Mouse (Mus musculus): Measurements from ENCODE around the gene Vmn1r55. TPM values are rescaled to one million over a fixed set of nuclear protein-coding genes. Genes with fewer than 3 reads are reported as not detected.
"Not testable (repeated sequence)": the region's sequence is repeated elsewhere in the genome, so short reads cannot be mapped to it uniquely, and the experiment has no call there.

Vmn1r55 gene
- polyA plus RNA-seq, 1 experiment, result not detected

GRCm38 (mm10) chr7:5081241-5081640, 68.2 kb downstream of the Vmn1r55 start:
- H3K27me3 ChIP-seq (ENCODE audit: control insufficient read depth, insufficient read depth, insufficient read length), result no peaks in the 10 kb centered on the region
- TF ChIP-seq USF1 (IDR thresholded peaks at IDR 0.05; ENCODE audit: low read depth), result no peak
- no peak for TF ChIP-seq CEBPB (IDR thresholded peaks at IDR 0.05; ENCODE audit: low read depth)
- no peak for TF ChIP-seq FOSL1 (IDR thresholded peaks at IDR 0.05; ENCODE audit: insufficient read depth, low read length, poor library complexity, severe bottlenecking)
- no peak for TF ChIP-seq MYOG (IDR thresholded peaks at IDR 0.05; ENCODE audit: control insufficient read depth, extremely low read depth, insufficient read length)
- no peak for TF ChIP-seq MAX (IDR thresholded peaks at IDR 0.05)
- TF ChIP-seq MYOD1 (IDR thresholded peaks at IDR 0.05; ENCODE audit: control insufficient read depth, insufficient read length, low read depth), result no peak
- TF ChIP-seq CTCF (IDR thresholded peaks at IDR 0.05; ENCODE audit: control insufficient read depth, insufficient read depth, insufficient read length), result no peak
- no peak overlapping the region for H3ac ChIP-seq (ENCODE audit: control insufficient read depth, insufficient read length, low read depth)
- H3K36me3 ChIP-seq (ENCODE audit: control insufficient read depth, insufficient read depth), result peaks cover 55% of the 10 kb centered on the region
- peaks cover 51% of the 10 kb centered on the region for H3K79me3 ChIP-seq (ENCODE audit: low read depth)
- peak overlapping the region; percentile 60 for H3K4me3 ChIP-seq (ENCODE audit: insufficient read depth, poor library complexity, severe bottlenecking)
- H3K79me2 ChIP-seq (ENCODE audit: control insufficient read depth, insufficient read depth), result peaks cover 75% of the 10 kb centered on the region

GRCm38 (mm10) chr7:5080815-5081214, 68.7 kb downstream of the Vmn1r55 start:
- H3K27me3 ChIP-seq (ENCODE audit: control insufficient read depth, insufficient read depth, insufficient read length), result no peaks in the 10 kb centered on the region
- H3K36me3 ChIP-seq (ENCODE audit: control insufficient read depth, insufficient read depth), result peaks cover 58% of the 10 kb centered on the region
- peak overlapping the region; percentile 87 for H3ac ChIP-seq (ENCODE audit: control insufficient read depth, insufficient read length, low read depth)
- no peak for TF ChIP-seq USF1 (IDR thresholded peaks at IDR 0.05; ENCODE audit: low read depth)
- no peak for TF ChIP-seq CEBPB (IDR thresholded peaks at IDR 0.05; ENCODE audit: low read depth)
- no peak for TF ChIP-seq MAX (IDR thresholded peaks at IDR 0.05)
- no peak for TF ChIP-seq CTCF (IDR thresholded peaks at IDR 0.05; ENCODE audit: control insufficient read depth, insufficient read depth, insufficient read length)
- no peak for TF ChIP-seq MYOG (IDR thresholded peaks at IDR 0.05; ENCODE audit: control insufficient read depth, extremely low read depth, insufficient read length)
- no peak for TF ChIP-seq MYOD1 (IDR thresholded peaks at IDR 0.05; ENCODE audit: control insufficient read depth, insufficient read length, low read depth)
- no peak for TF ChIP-seq FOSL1 (IDR thresholded peaks at IDR 0.05; ENCODE audit: insufficient read depth, low read length, poor library complexity, severe bottlenecking)
- H3K4me3 ChIP-seq (ENCODE audit: insufficient read depth, poor library complexity, severe bottlenecking), result peak overlapping the region; percentile 60
- peaks cover 51% of the 10 kb centered on the region for H3K79me3 ChIP-seq (ENCODE audit: low read depth)
- peaks cover 74% of the 10 kb centered on the region for H3K79me2 ChIP-seq (ENCODE audit: control insufficient read depth, insufficient read depth)

GRCm38 (mm10) chr7:5080010-5080751, 69.3 kb downstream of the Vmn1r55 start, which contains the start of gene Epn1:
TSS of gene Epn1 (plus strand) at chr7:5080235.
- peaks cover 56% of the 10 kb centered on the region for H3K36me3 ChIP-seq (ENCODE audit: control insufficient read depth, insufficient read depth)
- TF ChIP-seq CEBPB (IDR thresholded peaks at IDR 0.05; ENCODE audit: low read depth) (peak; percentile 17), MYOG (IDR thresholded peaks at IDR 0.05; ENCODE audit: control insufficient read depth, extremely low read depth, insufficient read length) (no peak)
- no peaks in the 10 kb centered on the region for H3K27me3 ChIP-seq (ENCODE audit: control insufficient read depth, insufficient read depth, insufficient read length)
- peak within 1 kb of the TSS; percentile 87 for H3ac ChIP-seq (ENCODE audit: control insufficient read depth, insufficient read length, low read depth)
- H3K79me2 ChIP-seq (ENCODE audit: control insufficient read depth, insufficient read depth), result peaks cover 72% of the 10 kb centered on the region
- H3K79me3 ChIP-seq (ENCODE audit: low read depth), result peaks cover 48% of the 10 kb centered on the region
- H3K4me3 ChIP-seq (ENCODE audit: insufficient read depth, poor library complexity, severe bottlenecking), result peak within 1 kb of the TSS; percentile 60

- peaks cover 53% of the 10 kb centered on the region for H3K36me3 ChIP-seq (ENCODE audit: control insufficient read depth, insufficient read depth)
- not testable (repeated sequence) for H3K4me3 ChIP-seq (ENCODE audit: insufficient read depth, poor library complexity, severe bottlenecking); H3ac ChIP-seq (ENCODE audit: control insufficient read depth, insufficient read length, low read depth); H3K27me3 ChIP-seq (ENCODE audit: control insufficient read depth, insufficient read depth, insufficient read length)
- peaks cover 42% of the 10 kb centered on the region for H3K79me3 ChIP-seq (ENCODE audit: low read depth)
- peaks cover 72% of the 10 kb centered on the region for H3K79me2 ChIP-seq (ENCODE audit: control insufficient read depth, insufficient read depth)
These were observed 70.0 kb downstream of the Vmn1r55 start for GRCm38 (mm10) chr7:5079365-5080009.

Small RNA genes within 50 kb of the gene (microRNA-seq; reads per million reads assigned to microRNA genes)
- not detected for gene Gm26217 (ENCODE audit: borderline microRNAs expressed)

Other genes starting within 250 kb of the Vmn1r55 start
- gene Gm36210, start 243.2 kb downstream of the Vmn1r55 start, polyA plus RNA-seq (2012; fragmentation: generic; extraction: Trizol), result not detected
- gene Zfp628, start 234.5 kb downstream of the Vmn1r55 start, polyA plus RNA-seq (2012; fragmentation: generic; extraction: Trizol), result 9.0 TPM
- gene Nat14, start 227.6 kb downstream of the Vmn1r55 start, polyA plus RNA-seq (2012; fragmentation: generic; extraction: Trizol), result 2.7 TPM
- gene Ssc5d, start 223.9 kb downstream of the Vmn1r55 start, polyA plus RNA-seq (2012; fragmentation: generic; extraction: Trizol), result 3.7 TPM
- gene Sbk2, start 185.3 kb downstream of the Vmn1r55 start, polyA plus RNA-seq (2012; fragmentation: generic; extraction: Trizol), result 0.06 TPM
- gene Sbk3, start 178.5 kb downstream of the Vmn1r55 start, polyA plus RNA-seq (2012; fragmentation: generic; extraction: Trizol), result 0.02 TPM
- 10.1 TPM for gene Zfp579, start 153.5 kb downstream of the Vmn1r55 start, polyA plus RNA-seq (2012; fragmentation: generic; extraction: Trizol)
- 12.9 TPM for gene Zfp524, start 135.3 kb downstream of the Vmn1r55 start, polyA plus RNA-seq (2012; fragmentation: generic; extraction: Trizol)
- gene Fiz1, start 135.0 kb downstream of the Vmn1r55 start, polyA plus RNA-seq (2012; fragmentation: generic; extraction: Trizol), result 30.6 TPM
- gene Gm44973, start 134.2 kb downstream of the Vmn1r55 start, polyA plus RNA-seq (2012; fragmentation: generic; extraction: Trizol), result not detected
- 16.5 TPM for gene Zfp865, start 129.3 kb downstream of the Vmn1r55 start, polyA plus RNA-seq (2012; fragmentation: generic; extraction: Trizol)
- gene Ccdc106, start 129.1 kb downstream of the Vmn1r55 start, polyA plus RNA-seq (2012; fragmentation: generic; extraction: Trizol), result 0.34 TPM
- gene 4632433K11Rik, start 115.6 kb downstream of the Vmn1r55 start, polyA plus RNA-seq (2012; fragmentation: generic; extraction: Trizol), result not detected
- 1.5 TPM for gene Zfp784, start 111.2 kb downstream of the Vmn1r55 start, polyA plus RNA-seq (2012; fragmentation: generic; extraction: Trizol)
- 13.7 TPM for gene Zfp580, start 98.1 kb downstream of the Vmn1r55 start, polyA plus RNA-seq (2012; fragmentation: generic; extraction: Trizol)
- 333 TPM for gene U2af2, start 87.5 kb downstream of the Vmn1r55 start, polyA plus RNA-seq (2012; fragmentation: generic; extraction: Trizol)
- 102 TPM for gene Epn1, start 69.4 kb downstream of the Vmn1r55 start, polyA plus RNA-seq (2012; fragmentation: generic; extraction: Trizol)
- gene Rfpl4, start 32.7 kb downstream of the Vmn1r55 start, polyA plus RNA-seq (2012; fragmentation: generic; extraction: Trizol), result not detected
- gene Rasl2-9, start 23.7 kb downstream of the Vmn1r55 start, polyA plus RNA-seq (2012; fragmentation: generic; extraction: Trizol), result 0.05 TPM
- not detected for gene Vmn1r56, start 47.1 kb upstream of the Vmn1r55 start, polyA plus RNA-seq (2012; fragmentation: generic; extraction: Trizol)
- not detected for gene Vmn1r57, start 68.8 kb upstream of the Vmn1r55 start, polyA plus RNA-seq (2012; fragmentation: generic; extraction: Trizol)
- not detected for gene Gm5065, start 200.9 kb upstream of the Vmn1r55 start, polyA plus RNA-seq (2012; fragmentation: generic; extraction: Trizol)
- gene Nlrp2, start 201.4 kb upstream of the Vmn1r55 start, polyA plus RNA-seq (2012; fragmentation: generic; extraction: Trizol), result not detected